Mouse (Mus musculus) spleen, adult 18-20 months (tissue): ENCODE data around the gene Pipox.

Experiments
- DNase-seq, 2 experiments: peaks; one replicate each; pipeline ENCODE4 v3.0.0; 2022; ENCODE audit warnings: mixed read lengths in 2 of 2

The Pipox gene

GRCm38 (mm10) chr11:77893787-77894718, at the start of gene Pipox:
Gene Pipox, minus strand, starts transcription at chr11:77894096.
- DNase-seq, result peak; percentile 43 to 47

GRCm38 (mm10) chr11:77942230-77942629, 48.3 kb upstream of the Pipox start:
- DNase-seq, result no peak

- DNase-seq, result no peak
Observed at GRCm38 (mm10) chr11:77937649-77938410, 43.9 kb upstream of the Pipox start.

GRCm38 (mm10) chr11:77936846-77937245, 43.0 kb upstream of the Pipox start:
- DNase-seq, result no peak

DNA sequence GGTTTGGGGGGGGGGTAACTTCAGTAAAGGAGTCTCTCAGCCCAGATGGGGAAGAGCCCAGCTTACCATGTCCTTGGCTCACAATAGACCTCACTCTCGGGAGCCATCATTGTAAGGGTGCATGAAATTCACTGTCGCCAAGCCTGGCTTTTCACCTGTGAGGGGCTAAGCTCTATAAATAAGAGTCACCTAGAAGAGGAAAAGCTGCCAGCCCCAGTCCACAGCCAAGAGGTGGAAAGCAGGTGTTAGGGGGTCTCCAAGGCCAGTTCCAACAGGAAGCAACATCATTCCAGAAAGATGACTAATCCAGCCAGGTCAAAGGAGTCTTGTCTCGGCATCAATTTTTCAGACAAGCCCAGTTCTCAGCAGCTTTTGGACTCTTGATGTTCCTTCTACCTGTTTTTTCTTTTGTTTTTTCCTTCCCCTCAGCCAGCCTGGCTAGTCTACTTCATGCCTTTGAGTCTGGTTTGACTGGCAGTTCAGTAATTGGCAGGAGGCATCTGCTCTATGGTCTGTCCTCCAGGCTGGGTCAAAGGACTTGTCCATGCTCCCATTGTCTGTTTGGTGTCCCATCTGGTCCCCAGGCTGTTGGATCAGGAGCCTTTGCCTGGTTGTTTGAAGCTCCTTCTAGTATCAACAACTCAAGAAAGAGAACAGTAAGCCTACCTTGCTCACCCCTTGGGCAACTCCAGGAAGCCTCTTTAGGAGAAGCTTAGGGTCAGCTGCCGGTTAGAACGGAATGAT, 40.8 kb upstream of the Pipox start:
- no peak for DNase-seq

GRCm38 (mm10) chr11:77934111-77934521, 40.2 kb upstream of the Pipox start:
- no peak for DNase-seq

DNA sequence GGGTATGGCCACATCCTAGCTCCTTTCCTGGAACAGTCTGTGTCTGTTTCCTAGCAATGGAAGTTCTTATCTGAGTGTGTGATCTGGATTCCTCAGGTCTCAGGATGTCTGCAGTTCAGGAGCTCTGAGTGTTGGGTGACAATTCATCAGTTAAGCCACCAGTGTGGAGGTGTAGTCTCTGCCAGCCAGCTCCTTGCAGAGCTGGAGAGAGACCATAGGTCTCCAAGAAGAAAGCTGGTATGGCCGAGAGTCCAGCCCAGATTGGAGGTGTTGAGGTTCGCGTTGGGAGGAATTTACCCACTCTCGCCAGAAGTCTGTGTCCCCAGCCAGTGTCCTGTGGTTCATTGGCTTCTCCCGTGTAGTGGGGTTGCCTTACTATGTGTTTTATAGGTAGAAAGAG, 38.7 kb upstream of the Pipox start:
- DNase-seq, result no peak

GRCm38 (mm10) chr11:77931541-77932433, 37.9 kb upstream of the Pipox start:
- no peak for DNase-seq

GRCm38 (mm10) chr11:77930751-77931540, 37.0 kb upstream of the Pipox start, which contains the start of gene Sez6:
Gene Sez6, plus strand, starts transcription at chr11:77930800.
- peak; percentile 12 to 52 for DNase-seq

GRCm38 (mm10) chr11:77927837-77928236, 33.9 kb upstream of the Pipox start:
- DNase-seq, result no peak

GRCm38 (mm10) chr11:77926666-77927065, 32.8 kb upstream of the Pipox start:
- no peak for DNase-seq

GRCm38 (mm10) chr11:77925836-77926657, 32.2 kb upstream of the Pipox start:
- DNase-seq, result no peak

- no peak for DNase-seq
Observed at GRCm38 (mm10) chr11:77923285-77923684, 29.4 kb upstream of the Pipox start.

DNA sequence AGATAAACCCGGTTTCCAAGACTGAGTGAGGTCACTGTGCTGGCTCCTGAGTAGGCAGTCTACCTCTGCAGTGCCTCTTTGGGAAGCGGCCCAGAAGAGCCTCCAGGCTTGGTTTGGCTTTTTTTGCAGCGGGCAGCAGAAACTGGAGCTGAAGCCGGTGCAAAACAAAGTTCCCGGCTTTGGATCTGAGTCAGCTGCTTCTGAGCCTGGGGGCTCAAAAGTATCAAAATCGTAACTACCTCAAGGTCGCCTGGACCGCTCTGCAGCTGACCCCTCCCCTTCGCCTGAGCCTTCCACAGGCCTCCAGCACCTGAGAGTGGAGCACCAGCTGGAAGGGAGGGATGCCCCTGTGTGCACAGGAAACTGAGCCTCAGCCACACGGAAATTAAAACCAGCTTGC, 23.3 kb upstream of the Pipox start:
- no peak for DNase-seq

DNA sequence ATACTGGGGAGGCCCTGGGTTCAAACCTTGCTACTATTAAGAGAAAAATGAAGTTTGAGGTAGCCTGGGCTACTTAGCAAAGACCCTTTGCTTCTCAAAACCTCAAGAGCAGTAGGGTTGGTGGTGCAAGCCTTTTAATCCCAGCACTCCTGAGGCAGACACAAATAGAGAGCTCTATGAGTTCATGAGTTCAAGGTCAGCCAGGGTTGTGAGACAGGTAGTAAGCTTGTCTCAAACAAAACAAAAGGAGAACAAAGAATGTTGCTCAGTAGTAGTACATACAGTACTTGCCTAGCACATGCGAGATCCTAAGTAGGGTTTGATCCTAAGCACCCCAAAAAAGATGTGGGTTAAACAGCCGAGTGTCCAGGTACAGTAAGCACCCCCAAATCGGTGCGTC, 22.8 kb upstream of the Pipox start:
- DNase-seq, result no peak

GRCm38 (mm10) chr11:77914598-77915260, 20.8 kb upstream of the Pipox start:
- DNase-seq, result no peak

DNA sequence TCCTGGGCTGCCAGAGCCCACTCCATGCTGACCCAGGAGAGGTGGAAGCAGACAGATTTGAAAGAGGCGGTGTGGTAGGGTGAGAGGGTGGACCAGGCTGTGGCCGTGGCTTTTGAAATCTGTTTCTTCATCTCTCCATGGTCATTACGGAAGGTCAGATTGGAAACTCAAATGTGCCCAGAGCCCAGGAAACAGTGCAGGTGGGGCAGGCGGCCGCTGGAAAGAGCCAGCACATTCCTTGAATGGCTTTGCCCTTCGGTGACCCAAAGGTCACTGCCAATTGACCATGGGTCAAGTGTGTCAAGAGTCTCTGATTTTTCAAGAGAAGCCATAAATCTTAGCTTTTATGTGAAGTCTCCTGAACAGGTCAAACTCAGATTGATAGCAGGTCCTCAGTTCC, 19.6 kb upstream of the Pipox start:
- DNase-seq, result no peak

DNA sequence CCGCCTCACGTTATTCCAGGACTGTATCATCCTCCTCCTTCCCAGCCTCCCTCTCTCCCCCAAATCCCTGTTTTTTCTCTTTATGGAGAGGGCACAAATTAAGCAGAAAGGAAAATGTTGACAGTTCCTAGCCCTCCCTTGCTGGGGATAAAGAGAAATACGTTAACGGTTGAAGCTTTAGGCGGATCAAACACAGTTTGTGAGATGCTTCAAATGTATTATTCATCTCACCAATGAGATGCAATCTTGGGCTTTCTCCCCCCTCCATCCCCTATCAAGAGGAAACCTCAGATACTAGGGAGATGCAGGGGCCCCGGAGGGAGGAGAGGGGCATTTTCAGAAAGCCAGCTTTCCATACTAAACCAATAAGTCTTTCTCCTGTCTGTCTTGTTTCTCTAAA, 15.9 kb upstream of the Pipox start:
- DNase-seq, result no peak

DNA sequence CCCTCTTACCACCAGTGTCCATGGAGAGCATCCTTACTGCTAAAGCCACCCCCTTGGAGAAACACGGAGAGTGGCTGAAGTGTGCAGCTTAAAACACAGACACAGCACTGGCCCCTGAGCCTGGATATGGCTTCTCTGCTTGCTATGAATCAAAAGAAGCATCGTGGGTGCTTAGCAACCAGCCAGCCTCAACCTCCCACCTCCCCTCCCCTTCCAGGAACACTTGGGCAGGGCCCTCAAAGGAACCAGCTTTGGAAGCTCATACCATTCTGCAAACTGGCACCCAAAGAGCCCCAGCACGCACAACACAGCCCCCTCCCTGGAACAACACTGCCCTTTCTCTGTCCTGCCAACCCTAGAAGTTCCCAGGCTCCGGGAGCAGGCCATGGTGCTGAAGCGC, 15.5 kb upstream of the Pipox start:
- DNase-seq, result no peak

- no peak for DNase-seq
Observed at GRCm38 (mm10) chr11:77908468-77908867, 14.6 kb upstream of the Pipox start.
